Mouse (Mus musculus) adrenal gland, adult (tissue): ENCODE data around the gene Med4.
A peak's percentile ranks its signal among the peaks of the same experiment; 100 is the strongest.
"Not testable (repeated sequence)": the region's sequence is repeated elsewhere in the genome, so short reads cannot be mapped to it uniquely, and the experiment has no call there.

Experiments
- DNase-seq, 2 experiments: peaks; one replicate each; pipeline ENCODE4 v3.0.0; 2022 to 2023; ENCODE audit warnings: low spot score in 1 of 2; ENCODE audit not compliant: inconsistent age in 2 of 2

Med4 gene

GRCm38 (mm10) chr14:73501283-73501682 is 8.5 kb upstream of the Med4 start:
- DNase-seq = no peak

GRCm38 (mm10) chr14:73501721-73502120 is 8.1 kb upstream of the Med4 start:
- DNase-seq = no peak

GRCm38 (mm10) chr14:73502591-73503184 is 7.1 kb upstream of the Med4 start:
- peak; percentile 65 to 77 for DNase-seq

GRCm38 (mm10) chr14:73503237-73503933 is 6.4 kb upstream of the Med4 start:
- peak in 1 of 2 experiments; percentile 45 for DNase-seq

- DNase-seq = no peak
Observed at GRCm38 (mm10) chr14:73506283-73506682, 3.5 kb upstream of the Med4 start.

GRCm38 (mm10) chr14:73507200-73507599 is 2.6 kb upstream of the Med4 start:
- DNase-seq = no peak

- peak in 1 of 2 experiments; percentile 44 for DNase-seq
Observed at GRCm38 (mm10) chr14:73507702-73508376, 2.0 kb upstream of the Med4 start.

- no peak for DNase-seq
Observed at GRCm38 (mm10) chr14:73508630-73509395, 1.0 kb upstream of the Med4 start.

GRCm38 (mm10) chr14:73524136-73524535 is 14.3 kb downstream of the Med4 start:
- DNase-seq = no peak

- DNase-seq = peak; percentile 95 to 99
Observed at GRCm38 (mm10) chr14:73524766-73525448, 15.1 kb downstream of the Med4 start, which contains the start of gene Sucla2. TSS of gene Sucla2 (plus strand) at chr14:73525319.

GRCm38 (mm10) chr14:73528661-73529060 is 18.8 kb downstream of the Med4 start:
- not testable (repeated sequence) for DNase-seq

- no peak for DNase-seq
Observed at GRCm38 (mm10) chr14:73533755-73534465, 24.1 kb downstream of the Med4 start.

- no peak for DNase-seq
Observed at GRCm38 (mm10) chr14:73535641-73536040, 25.8 kb downstream of the Med4 start.

- no peak for DNase-seq
Observed at GRCm38 (mm10) chr14:73543781-73544180, 34.0 kb downstream of the Med4 start.

GRCm38 (mm10) chr14:73547034-73547433 is 37.2 kb downstream of the Med4 start:
- no peak for DNase-seq

- DNase-seq = no peak
Observed at GRCm38 (mm10) chr14:73548051-73548450, 38.2 kb downstream of the Med4 start, which contains the start of gene Nudt15. TSS of gene Nudt15 (minus strand) at chr14:73548242.

- DNase-seq = no peak
Observed at GRCm38 (mm10) chr14:73550291-73550690, 40.5 kb downstream of the Med4 start.

GRCm38 (mm10) chr14:73550732-73551131 is 40.9 kb downstream of the Med4 start:
- no peak for DNase-seq

- DNase-seq = no peak
Observed at GRCm38 (mm10) chr14:73551164-73551563, 41.3 kb downstream of the Med4 start.
